ENCODE assay signal across 17 mouse cellular contexts in genomic region chr4:137216908-137217497, GRCm38 (mm10).
"Had no signal": no experiment of that assay in that cellular context is flagged by ENCODE, and none has a peak within 500 bp of the region (broad histone marks: within the 10 kb centered on the region; RNA-seq: fewer than 3 reads in every experiment).

No protein-coding gene starts in this region.

- H3K4me2 ChIP-seq: lung, embryonic 15.5 days; midbrain, embryonic 11.5 days; midbrain, embryonic 13.5 days; midbrain, embryonic 15.5 days; neural tube, embryonic 12.5 days; stomach, embryonic 15.5 days had no signal

- H3K36me3 ChIP-seq: lung, embryonic 15.5 days; midbrain, embryonic 13.5 days; midbrain, embryonic 15.5 days; neural tube, embryonic 12.5 days; stomach, embryonic 15.5 days had no signal

- H3K4me3 ChIP-seq: lung, embryonic 15.5 days; megakaryocyte, embryonic 14.5 days; midbrain, embryonic 13.5 days; midbrain, embryonic 15.5 days; neural tube, embryonic 12.5 days; stomach, embryonic 15.5 days had no signal

- H3K9me3 ChIP-seq: lung, embryonic 15.5 days; midbrain, embryonic 15.5 days; stomach, embryonic 15.5 days had no signal

- H3K9ac ChIP-seq: liver, postnatal 0 days; lung, embryonic 15.5 days; midbrain, embryonic 13.5 days; midbrain, embryonic 15.5 days; neural tube, embryonic 12.5 days; stomach, embryonic 15.5 days had no signal

- ATAC-seq: liver, postnatal 0 days; lung, postnatal 0 days; midbrain, embryonic 13.5 days; midbrain, embryonic 15.5 days had no signal

- H3K4me1 ChIP-seq: midbrain, embryonic 15.5 days had no signal

- DNase-seq: liver, postnatal 0 days; lung, adult 2 months; lung, postnatal 14 days; lung, postnatal 36 days; right cerebral cortex, postnatal 14 days; thymus, adult 18-20 months; thymus, postnatal 14 days; thymus, postnatal 36 days had no signal

- H3K27me3 ChIP-seq: lung, embryonic 15.5 days; midbrain, embryonic 13.5 days; midbrain, embryonic 15.5 days; neural tube, embryonic 12.5 days; stomach, embryonic 15.5 days had no signal

- H3K27ac ChIP-seq: lung, embryonic 15.5 days; macrophage; midbrain, embryonic 13.5 days; midbrain, embryonic 15.5 days; neural tube, embryonic 12.5 days; stomach, embryonic 15.5 days had no signal
